Mouse (Mus musculus): Measurements from ENCODE around the gene Myo16.

Gene Myo16

DNA sequence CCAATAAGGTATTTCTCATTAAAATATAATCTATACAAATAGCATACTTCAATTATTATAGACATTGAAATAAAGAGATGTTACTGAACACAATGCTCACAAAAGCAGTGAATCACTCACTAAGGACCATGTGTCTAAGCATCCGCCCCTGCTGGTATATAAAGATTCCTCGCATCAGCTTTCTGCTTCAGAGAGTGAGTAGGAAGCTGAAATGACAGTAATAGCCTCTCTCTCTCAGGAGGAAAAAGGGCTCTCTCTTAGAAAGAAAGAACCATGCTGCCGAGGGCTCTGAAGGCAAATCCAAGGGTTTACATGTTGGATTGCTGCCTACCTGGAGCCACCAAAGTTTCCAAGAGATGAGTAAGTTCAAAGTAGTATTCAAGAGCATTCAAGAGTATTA, 392.2 kb downstream of the Myo16 start:
- DNase-seq (ENCODE audit: low read depth, low spot score) = peak; percentile 88

- DNase-seq (ENCODE audit: low read depth, low spot score) = peak; percentile 67
Observed at GRCm38 (mm10) chr8:10546519-10546918, 392.8 kb downstream of the Myo16 start.

GRCm38 (mm10) chr8:10548003-10548584, 394.4 kb downstream of the Myo16 start:
- DNase-seq (ENCODE audit: low read depth, low spot score) = peak; percentile 72

- no peak for DNase-seq (ENCODE audit: low read depth, low spot score)
Observed at GRCm38 (mm10) chr8:10549434-10549833, 395.7 kb downstream of the Myo16 start.

DNA sequence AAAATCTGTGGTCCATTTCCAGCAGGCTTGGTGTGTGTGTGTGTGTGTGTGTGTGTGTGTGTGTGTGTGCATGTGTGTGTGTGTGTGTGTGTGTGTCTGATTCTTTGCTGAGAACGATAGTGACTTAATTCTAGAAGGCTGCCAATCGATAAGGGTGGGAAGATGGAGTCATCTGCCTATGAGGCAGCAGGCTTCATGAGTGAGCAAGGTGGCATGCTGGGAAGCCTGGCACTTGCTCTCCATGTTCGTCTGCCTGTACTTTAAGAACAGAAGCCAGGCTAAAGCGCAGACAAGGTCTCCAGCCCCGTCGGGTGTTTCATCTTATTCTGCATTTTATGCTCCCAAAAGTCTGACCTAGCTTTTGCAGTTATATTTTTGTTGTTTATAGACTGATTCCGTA, 404.2 kb downstream of the Myo16 start:
- DNase-seq (ENCODE audit: low read depth, low spot score) = no peak

DNA sequence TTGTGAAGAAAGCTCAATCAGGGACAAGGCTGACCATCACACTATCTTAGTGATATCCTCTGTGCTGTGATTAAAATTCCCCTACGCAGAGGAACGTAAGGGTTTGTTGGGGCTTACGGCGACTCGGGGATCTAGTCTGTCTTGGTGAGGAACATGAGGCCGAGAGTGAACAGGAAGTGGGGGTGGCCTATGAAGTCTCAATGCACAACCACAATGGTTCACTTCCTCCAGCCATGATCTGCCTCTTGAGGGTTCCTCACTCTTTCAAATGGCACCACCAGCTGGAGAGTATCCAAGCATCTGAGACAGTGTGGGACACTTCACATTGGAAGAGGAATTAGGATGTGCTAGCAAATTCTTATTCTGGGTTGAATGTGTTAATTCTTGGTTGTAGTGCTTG, 405.8 kb downstream of the Myo16 start:
- no peak for DNase-seq (ENCODE audit: low read depth, low spot score)

- no peak for DNase-seq (ENCODE audit: low read depth, low spot score)
Observed at GRCm38 (mm10) chr8:10561616-10562015, 407.9 kb downstream of the Myo16 start.

GRCm38 (mm10) chr8:10562046-10562445, 408.3 kb downstream of the Myo16 start:
- no peak for DNase-seq (ENCODE audit: low read depth, low spot score)

- DNase-seq (ENCODE audit: low read depth, low spot score) = no peak
Observed at GRCm38 (mm10) chr8:10562636-10563035, 408.9 kb downstream of the Myo16 start.

GRCm38 (mm10) chr8:10565231-10566029, 411.7 kb downstream of the Myo16 start:
- peak; percentile 35 for DNase-seq (ENCODE audit: low read depth, low spot score)

- DNase-seq (ENCODE audit: low read depth, low spot score) = peak; percentile 62
Observed at GRCm38 (mm10) chr8:10568448-10568847, 414.7 kb downstream of the Myo16 start.

GRCm38 (mm10) chr8:10574096-10574495, 420.4 kb downstream of the Myo16 start:
- peak; percentile 84 for DNase-seq (ENCODE audit: low read depth, low spot score)

DNA sequence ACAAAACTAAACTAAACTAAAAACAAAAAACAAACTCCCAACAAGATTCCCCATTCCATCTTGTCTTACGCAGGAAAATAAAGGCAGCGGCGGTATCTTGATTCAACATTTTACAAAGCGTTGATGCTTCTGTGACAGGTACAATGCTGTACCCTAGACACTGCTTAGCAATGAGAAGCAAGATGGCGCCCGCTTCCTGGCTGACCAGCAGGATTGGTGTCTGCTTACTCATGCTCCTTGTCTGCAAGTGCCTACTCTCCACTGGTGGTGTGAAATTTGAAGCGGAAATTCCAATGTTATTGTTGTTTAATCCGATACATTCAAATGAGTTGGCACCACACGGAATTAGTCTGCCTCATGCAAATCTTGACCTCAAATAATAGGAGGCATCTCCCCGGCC, 421.5 kb downstream of the Myo16 start:
- no peak for DNase-seq (ENCODE audit: low read depth, low spot score)

- DNase-seq (ENCODE audit: low read depth, low spot score) = peak; percentile 30
Observed at GRCm38 (mm10) chr8:10586956-10587744, 433.4 kb downstream of the Myo16 start.

DNA sequence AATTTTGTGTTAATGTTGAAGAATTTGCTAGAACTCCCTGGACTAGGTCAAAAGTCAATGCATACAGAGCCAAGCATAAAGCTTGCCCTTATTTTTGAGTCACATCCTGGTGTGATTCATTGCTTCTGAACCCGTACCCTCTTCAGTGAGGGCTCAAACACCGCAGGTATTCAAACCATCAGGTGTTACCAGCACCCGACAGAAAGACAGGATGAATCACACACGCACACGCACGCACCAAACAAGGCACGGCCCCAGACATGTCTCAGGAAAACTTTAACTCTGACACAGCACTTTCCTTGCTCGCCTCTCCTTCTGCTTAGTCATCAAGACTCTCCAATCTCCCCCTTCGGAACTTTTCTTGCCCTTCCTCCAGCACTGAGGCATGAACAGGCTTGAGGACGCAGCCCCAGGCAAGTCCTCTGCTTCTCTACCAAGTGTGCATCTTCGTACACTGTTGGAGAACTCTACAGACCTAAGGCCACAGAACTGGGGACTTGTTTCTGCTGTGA, 435.8 kb downstream of the Myo16 start:
- DNase-seq (ENCODE audit: low read depth, low spot score) = peak; percentile 32

GRCm38 (mm10) chr8:10592917-10593316, 439.2 kb downstream of the Myo16 start:
- DNase-seq (ENCODE audit: low read depth, low spot score) = peak; percentile 43

- DNase-seq (ENCODE audit: low read depth, low spot score) = no peak
Observed at GRCm38 (mm10) chr8:10596353-10596752, 442.6 kb downstream of the Myo16 start.

- DNase-seq (ENCODE audit: low read depth, low spot score) = no peak
Observed at GRCm38 (mm10) chr8:10597595-10597994, 443.9 kb downstream of the Myo16 start.

- DNase-seq (ENCODE audit: low read depth, low spot score) = no peak
Observed at GRCm38 (mm10) chr8:10598889-10599288, 445.2 kb downstream of the Myo16 start.

DNA sequence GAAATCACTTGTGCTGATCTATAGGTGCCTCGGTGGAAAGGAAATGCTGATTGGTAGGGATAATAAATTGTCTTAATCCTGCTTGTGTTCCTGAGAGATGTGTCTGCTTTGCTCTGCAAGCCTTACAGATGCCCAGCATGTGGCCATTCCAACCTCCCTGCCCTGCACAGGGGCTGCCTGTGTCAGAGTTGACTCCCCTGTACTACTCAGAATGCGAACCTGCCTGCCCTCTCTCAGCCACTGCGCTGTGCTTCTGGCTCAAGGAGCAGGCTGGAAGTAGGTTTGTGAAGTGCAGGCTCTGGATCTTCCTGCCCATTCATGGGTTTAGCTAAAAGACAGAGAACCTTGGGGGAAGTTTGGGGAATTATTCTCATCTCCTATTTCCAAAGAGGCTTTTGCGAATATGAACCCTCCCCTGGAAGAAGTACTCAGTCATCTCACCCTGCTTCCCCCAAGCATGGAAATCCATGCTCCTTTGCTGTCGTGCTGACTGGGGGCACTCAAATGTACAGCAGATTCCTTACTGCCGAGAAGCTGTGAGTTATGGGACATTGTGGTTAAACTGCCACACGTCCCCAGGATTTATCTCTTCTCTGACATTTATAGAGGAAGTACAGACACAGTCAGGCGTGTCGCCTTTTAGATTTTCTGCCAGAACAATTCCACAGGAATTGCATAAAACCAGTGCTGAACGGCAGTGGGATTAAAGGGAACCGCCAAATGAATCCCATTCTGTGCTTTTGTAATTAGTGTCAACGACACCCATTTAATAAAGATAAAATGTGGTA, 452.5 kb downstream of the Myo16 start:
- DNase-seq (ENCODE audit: low read depth, low spot score) = no peak

DNA sequence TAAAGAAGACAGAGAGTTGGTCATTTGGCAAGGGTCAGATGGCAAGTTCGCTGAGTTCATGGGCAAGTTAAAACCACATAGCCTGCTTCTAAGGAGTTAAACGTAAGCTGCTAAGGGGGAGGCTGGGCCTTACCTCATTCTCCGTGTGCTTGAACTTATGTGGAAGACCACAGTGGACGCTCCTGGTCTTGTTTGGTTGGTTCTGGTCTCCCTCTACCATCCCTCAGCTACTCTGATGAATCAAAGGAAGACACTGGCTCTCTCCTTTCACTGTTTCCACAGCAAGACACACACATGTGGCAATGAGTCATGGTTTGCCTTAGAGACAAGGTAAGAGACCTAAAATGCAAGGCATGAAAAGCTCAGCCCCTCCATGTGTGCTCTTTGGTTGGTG, 453.1 kb downstream of the Myo16 start:
- DNase-seq (ENCODE audit: low read depth, low spot score) = no peak
